Mouse (Mus musculus) limb, embryonic 14.5 days (tissue): ENCODE data around the gene Ankrd13b. TPM values are rescaled to one million over a fixed set of nuclear protein-coding genes. Genes with fewer than 3 reads are reported as not detected.

Source experiments
- ATAC-seq: fragments of 200-750 bp; cut with Nextera tagmentation; 2 replicates; pipeline ENCODE4 v1.8.0; 2017; ENCODE audit warnings: low read depth, moderate number of reproducible peaks, moderate TSS enrichment; ENCODE audit not compliant: low FRiP score
- DNase-seq: peaks from one replicate; pipeline ENCODE4 v3.0.0-alpha.2; 2015; ENCODE audit warnings: low spot score
- H3K27ac ChIP-seq: fragments of 300-500 bp; sonication (generic); replicated peaks from 2 replicates; pipeline ENCODE4 v1.5.1; 2014; ENCODE audit warnings: low read depth, mild to moderate bottlenecking, low read length, moderate library complexity, mixed read lengths
- H3K27me3 ChIP-seq: fragments of 300-500 bp; sonication (generic); 2 replicates; pipeline ENCODE4 v1.6.1; 2014; ENCODE audit warnings: low read length, mixed read lengths; ENCODE audit not compliant: control insufficient read depth, insufficient read depth
- H3K36me3 ChIP-seq: fragments of 300-500 bp; sonication (generic); 2 replicates; pipeline ENCODE4 v1.6.1; 2014; ENCODE audit warnings: mild to moderate bottlenecking, low read length, moderate library complexity, mixed read lengths; ENCODE audit not compliant: control insufficient read depth, insufficient read depth
- H3K4me1 ChIP-seq: fragments of 300-500 bp; sonication (generic); 2 replicates; pipeline ENCODE4 v1.6.1; 2014; ENCODE audit warnings: antibody characterized with exemption, low read length, mixed read lengths; ENCODE audit not compliant: control insufficient read depth, insufficient read depth
- H3K4me2 ChIP-seq: fragments of 300-500 bp; sonication (generic); replicated peaks from 2 replicates; pipeline ENCODE4 v1.6.1; 2014; ENCODE audit warnings: low read depth, mild to moderate bottlenecking, low read length, moderate library complexity; ENCODE audit not compliant: severe bottlenecking
- H3K4me3 ChIP-seq: fragments of 300-500 bp; sonication (generic); replicated peaks from 2 replicates; pipeline ENCODE4 v1.5.1; 2014; ENCODE audit warnings: low read length
- H3K9ac ChIP-seq: fragments of 300-500 bp; sonication (generic); 2 replicates; pipeline ENCODE4 v1.6.1; 2014; ENCODE audit warnings: mild to moderate bottlenecking, low read depth, low read length, moderate library complexity; ENCODE audit not compliant: severe bottlenecking
- H3K9me3 ChIP-seq: fragments of 300-500 bp; sonication (generic); 2 replicates; pipeline ENCODE4 v1.6.1; 2016; ENCODE audit warnings: low read length; ENCODE audit not compliant: control insufficient read depth
- POLR2A ChIP-seq: fragments of 200-500 bp; IDR thresholded peaks from 2 replicates; pipeline ENCODE4 v1.8.0; 2012; ENCODE audit warnings: inconsistent platforms, mild to moderate bottlenecking, moderate library complexity, borderline replicate concordance; ENCODE audit not compliant: insufficient read depth, insufficient read length; ENCODE audit errors: extremely low read depth
- WGBS: fragments of 180-500 bp; shearing (Covaris S2); extraction: QIAGEN DNeasy Blood & Tissue Kit; methylation state at CpG from one replicate; pipeline ENCODE4 v1.1.7; 2014; 5-methylcytosine and 5-hydroxymethylcytosine counted together
- polyA plus RNA-seq, 2 experiments: library from polyadenylated mRNA; depleted of rRNA in 1 of 2; stranded (reverse) in 1 of 2; unstranded in 1 of 2; fragments of >200 nt; fragmentation: Nextera tagmentation in 1 of 2; extraction: Ambion mirVana in 1 of 2; gene quantifications; 2 replicates each; pipeline versions ENCODE4 v1.2.1 to v1.2.3; 2012 to 2014

The Ankrd13b gene
- polyA plus RNA-seq, 2 experiments = 13.9 to 98.1 TPM

DNA sequence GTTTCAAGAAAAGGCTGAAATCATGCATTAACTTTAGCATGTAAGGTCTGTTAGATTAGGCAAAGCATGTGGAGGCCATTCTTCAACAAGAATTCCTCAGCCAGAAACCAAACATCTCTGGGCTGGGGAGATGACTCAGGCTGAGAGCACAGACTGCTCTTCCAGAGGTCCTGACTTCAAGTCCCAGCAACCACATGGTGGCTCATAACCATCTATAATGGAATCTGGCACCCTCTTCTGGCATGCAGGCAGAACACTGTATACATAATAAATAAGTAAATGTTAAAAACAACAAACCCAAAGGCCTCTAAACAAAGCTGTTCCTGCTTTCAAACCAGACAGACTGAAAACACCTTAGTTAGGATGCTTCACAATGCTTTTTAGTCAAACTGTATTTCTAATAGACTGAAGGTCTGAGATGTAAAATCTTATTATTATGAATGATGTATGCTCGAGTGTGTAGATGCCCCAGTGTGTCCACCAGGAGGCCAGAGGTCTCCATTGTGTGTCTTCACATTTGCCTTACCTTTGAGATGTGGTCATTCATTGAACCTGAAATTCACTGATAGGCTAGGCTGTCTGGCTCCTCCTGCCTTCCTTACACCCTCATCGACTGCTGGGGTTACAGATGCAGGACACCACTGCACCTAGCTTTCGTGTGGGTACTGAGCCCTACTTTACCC, 36.5 kb upstream of the Ankrd13b start:
- H3K9ac ChIP-seq = no peak overlapping the region
- 80% methylated on average over 3 of the region's 3 CpGs for WGBS
- no peaks in the 10 kb centered on the region; the same call in 1 of the 2 replicates for H3K36me3 ChIP-seq
- DNase-seq (no peak), ATAC-seq (no peak)
- no peak overlapping the region for H3K4me2 ChIP-seq
- H3K4me3 ChIP-seq = no peak overlapping the region
- H3K27ac ChIP-seq = no peak overlapping the region
- no peaks in the 10 kb centered on the region for H3K27me3 ChIP-seq
- no peaks in the 10 kb centered on the region for H3K9me3 ChIP-seq
- no peaks in the 10 kb centered on the region for H3K4me1 ChIP-seq
- no peak for TF ChIP-seq POLR2A

DNA sequence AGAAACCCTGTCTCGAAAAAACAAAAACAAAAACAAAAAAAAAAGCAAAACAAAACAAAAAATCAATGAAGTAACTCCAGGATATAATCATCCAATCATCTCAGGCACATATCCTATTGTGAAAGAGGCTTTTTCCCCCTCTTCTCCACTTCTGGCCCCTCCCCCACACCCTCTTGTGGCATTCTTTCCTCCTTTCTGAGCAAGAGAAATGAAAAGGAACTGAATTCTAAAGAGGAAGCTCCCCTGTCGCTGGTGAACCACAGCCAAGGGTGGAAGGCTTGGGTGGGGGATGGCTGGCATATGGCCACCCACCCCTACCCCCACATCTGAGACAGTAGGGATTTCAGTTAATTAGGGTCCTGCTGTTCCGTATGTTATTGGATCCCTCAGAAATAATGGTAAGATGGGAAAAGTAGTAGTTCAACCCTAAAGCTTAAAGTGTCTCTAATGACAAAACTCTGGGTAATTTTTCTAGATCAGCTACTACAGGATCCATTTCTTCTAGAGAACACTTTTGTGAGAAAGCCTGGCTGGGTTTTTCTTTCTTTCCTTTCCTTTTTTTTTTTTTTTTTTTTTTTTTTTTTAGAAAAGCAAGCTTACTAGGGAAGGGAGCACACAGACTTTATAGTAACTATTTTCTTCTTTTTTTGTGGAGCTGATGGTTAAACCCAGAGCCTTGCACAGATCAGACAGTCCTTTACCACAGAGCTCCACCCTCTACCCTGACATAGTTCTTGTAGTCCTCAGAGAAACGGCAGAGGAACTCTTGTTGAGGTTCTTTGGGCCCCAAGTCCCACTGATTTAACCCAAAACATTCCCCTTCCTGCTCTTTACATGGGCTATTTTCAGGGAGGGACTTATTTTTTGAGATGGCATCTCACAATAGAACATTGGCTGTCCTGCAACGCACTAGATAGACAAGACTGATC, 31.4 kb upstream of the Ankrd13b start:
- no peak overlapping the region for H3K27ac ChIP-seq
- no peak overlapping the region for H3K4me3 ChIP-seq
- H3K27me3 ChIP-seq = peaks cover 8% of the 10 kb centered on the region
- ATAC-seq (no peak), DNase-seq (no peak)
- H3K4me2 ChIP-seq = no peak overlapping the region
- H3K4me1 ChIP-seq = peaks cover 2% of the 10 kb centered on the region; the same call in 1 of the 2 replicates
- 49% methylated on average over 5 of the region's 5 CpGs for WGBS
- H3K9ac ChIP-seq = no peak overlapping the region
- no peaks in the 10 kb centered on the region for H3K9me3 ChIP-seq
- no peaks in the 10 kb centered on the region for H3K36me3 ChIP-seq
- no peak for TF ChIP-seq POLR2A

GRCm38 (mm10) chr11:77519043-77519442, 29.6 kb upstream of the Ankrd13b start, which contains the start of gene Gm10392:
Gm10392 (minus strand) TSS chr11:77519198.
- Histone ChIP-seq H3K4me3 (no peak within 1 kb of the TSS), H3K27ac (no peak within 1 kb of the TSS), H3K9me3 (no peaks in the 10 kb centered on the region), H3K4me2 (no peak within 1 kb of the TSS), H3K4me1 (peaks cover 19% of the 10 kb centered on the region), H3K9ac (no peak within 1 kb of the TSS), H3K27me3 (peaks cover 27% of the 10 kb centered on the region), H3K36me3 (no peaks in the 10 kb centered on the region)
- WGBS = 71% methylated on average over 5 of the region's 5 CpGs
- no peak for DNase-seq
- no peak for ATAC-seq
- TF ChIP-seq POLR2A = no peak

DNA sequence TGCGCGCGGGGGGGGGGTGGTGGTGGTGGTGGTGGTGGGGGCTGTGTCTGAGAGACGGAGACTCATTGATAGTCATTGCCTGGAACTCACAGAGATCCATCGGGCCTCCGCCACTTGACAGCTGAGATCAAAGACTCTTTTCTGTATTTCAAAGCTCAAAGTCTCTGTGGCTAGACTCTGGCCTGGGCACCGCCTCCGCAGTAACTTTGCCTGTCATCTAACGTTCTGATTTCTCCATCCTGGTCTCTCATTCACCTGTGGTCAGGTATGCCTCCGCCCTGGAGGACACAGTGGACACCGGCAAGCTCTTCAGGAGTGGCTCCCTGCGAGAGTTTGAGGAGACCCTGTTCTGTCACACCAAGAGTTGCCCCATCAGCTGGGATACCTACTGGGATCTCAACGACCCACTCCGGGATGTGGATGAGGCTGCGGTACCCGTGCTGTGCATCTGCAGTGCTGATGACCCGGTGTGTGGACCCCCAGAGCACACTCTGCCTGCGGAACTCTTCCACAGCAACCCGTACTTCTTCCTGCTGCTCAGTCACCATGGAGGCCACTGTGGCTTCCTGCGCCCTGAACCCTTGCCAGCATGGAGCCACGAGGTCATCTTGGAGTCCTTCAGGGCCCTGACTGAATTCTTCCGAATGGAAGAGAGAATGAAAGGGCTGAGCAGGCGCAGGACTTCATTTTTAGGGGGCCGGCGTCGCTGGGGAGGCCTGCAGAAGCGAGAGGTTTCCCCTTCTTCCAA, 28.7 kb upstream of the Ankrd13b start:
- Histone ChIP-seq H3K9me3 (no peaks in the 10 kb centered on the region), H3K27me3 (peaks cover 27% of the 10 kb centered on the region), H3K4me2 (no peak overlapping the region), H3K36me3 (no peaks in the 10 kb centered on the region), H3K4me3 (no peak overlapping the region), H3K4me1 (peaks cover 22% of the 10 kb centered on the region), H3K9ac (no peak overlapping the region), H3K27ac (no peak overlapping the region)
- ATAC-seq (no peak), DNase-seq (no peak)
- TF ChIP-seq POLR2A = no peak
- WGBS = 78% methylated on average over 27 of the region's 27 CpGs
